Mouse (Mus musculus): ENCODE measurements at regions not wholly inside any gene's neighbourhood (a gene's known extent, or its start where the extent isn't known, plus 50 kb on each side); places are given as distances from the start of the nearest gene placed in this dataset.
A peak's percentile ranks its signal among the peaks of the same experiment; 100 is the strongest.

- DNase-seq = no peak
These were observed 90.1 kb downstream of the Tmem200c start for GRCm38 (mm10) chr17:68916531-68916930.

DNA sequence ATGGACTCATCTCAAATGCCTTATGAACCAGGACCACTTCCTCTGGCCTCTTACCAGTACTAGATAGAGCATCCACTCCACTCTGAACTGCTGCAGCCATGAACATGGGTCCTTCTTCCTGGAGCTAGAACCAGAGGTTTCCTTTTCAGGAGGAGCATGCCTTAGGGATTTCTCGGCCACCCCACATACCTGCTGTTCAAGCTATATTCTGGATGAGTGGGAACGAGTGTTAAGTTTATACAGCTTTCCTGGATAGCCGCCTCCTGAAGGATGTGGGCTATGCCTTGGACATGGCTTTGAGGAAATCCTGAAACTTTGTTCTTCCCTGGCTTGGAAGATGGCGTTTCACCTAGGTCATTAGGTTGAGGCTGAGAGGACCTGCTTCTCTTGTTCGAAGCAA lies 91.8 kb downstream of the Tmem200c start:
- DNase-seq = no peak

GRCm38 (mm10) chr17:68923271-68923670 lies 96.8 kb downstream of the Tmem200c start:
- DNase-seq = no peak

- DNase-seq = peak; percentile 6
These were observed 101.0 kb downstream of the Tmem200c start for GRCm38 (mm10) chr17:68927418-68927817.

GRCm38 (mm10) chr17:68928691-68929090 lies 102.3 kb downstream of the Tmem200c start:
- DNase-seq = no peak

DNA sequence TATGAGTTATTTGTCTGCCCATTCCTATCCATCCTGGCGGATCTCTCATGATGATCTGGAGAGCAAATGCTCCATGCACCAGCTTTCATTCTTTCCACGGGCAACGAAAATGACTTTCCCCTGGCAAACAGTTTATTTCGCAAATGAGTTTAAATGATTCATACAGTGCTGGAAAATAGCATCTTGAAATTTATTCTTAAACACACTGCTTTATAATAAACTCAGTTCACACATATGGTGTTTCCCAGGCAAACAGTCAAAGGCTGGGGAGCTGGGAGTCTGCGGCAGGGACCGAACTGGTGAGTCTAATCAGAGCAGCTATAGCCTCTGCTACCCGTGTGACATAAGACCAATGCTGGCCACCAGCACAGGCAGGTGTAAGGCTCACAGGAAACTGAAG lies 106.8 kb downstream of the Tmem200c start:
- no peak for DNase-seq

DNA sequence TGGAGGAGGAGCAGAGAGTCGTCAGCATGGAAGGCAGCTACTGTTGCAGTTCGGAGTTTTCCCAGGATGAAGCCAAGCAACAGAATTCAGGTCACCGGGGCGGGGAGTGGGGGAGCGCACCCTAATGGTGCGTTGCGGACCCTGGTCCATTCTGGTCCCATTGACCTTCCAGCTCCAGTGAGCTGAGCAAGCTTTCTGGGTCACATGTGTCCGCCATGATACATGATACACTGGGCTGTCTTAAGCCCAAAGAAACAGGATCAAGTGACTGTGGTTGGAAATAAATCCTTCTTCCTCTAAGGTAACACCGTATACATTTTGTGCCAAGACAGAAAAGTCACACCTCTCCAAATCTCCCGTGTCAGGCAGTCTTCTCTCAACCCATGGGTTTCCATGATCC lies 107.6 kb downstream of the Tmem200c start:
- DNase-seq = no peak

DNA sequence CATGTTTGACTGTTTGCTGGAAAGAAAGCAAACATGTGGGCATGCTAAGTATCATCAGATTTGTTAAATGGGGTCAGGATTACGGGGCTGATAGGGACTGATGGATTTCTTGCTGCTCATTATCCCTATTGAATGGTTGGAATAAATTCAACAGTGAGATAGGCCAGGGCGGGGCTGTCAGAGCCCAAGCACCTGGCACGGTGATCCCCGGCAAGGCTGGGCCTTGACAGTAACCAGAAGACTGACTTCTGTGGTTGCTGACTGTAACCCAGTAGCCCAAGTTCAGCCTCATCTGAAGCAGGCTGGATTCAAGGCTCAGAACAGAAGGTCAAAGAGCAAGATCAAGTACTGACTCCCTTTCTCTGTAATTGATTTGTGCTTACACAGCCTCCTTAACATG lies 109.6 kb downstream of the Tmem200c start:
- no peak for DNase-seq

- DNase-seq = no peak
These were observed 119.2 kb upstream of the Epb41l3 start for GRCm38 (mm10) chr17:68956275-68956674.

- no peak for DNase-seq
These were observed 114.3 kb upstream of the Epb41l3 start for GRCm38 (mm10) chr17:68961160-68961559.

DNA sequence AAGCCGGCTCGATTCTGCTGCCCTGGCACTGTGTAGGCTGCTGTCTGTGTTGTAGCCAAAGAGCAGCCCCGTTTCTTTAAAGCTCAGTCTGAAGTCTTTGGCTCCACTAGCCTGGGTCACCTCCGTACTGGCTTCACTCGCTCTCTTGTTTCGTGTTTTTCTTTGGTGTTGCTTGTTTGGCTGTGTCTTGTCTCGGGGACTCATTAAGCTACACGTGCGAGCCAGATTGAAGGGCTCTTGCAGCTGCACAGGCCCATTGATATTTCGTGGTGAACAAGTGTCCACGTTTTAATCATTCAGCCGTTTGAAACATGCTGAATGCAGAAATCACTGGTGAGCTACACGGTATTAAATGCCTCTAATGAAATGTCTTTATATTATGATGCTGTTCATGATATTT lies 99.9 kb upstream of the Epb41l3 start:
- peak; percentile 0 for DNase-seq

DNA sequence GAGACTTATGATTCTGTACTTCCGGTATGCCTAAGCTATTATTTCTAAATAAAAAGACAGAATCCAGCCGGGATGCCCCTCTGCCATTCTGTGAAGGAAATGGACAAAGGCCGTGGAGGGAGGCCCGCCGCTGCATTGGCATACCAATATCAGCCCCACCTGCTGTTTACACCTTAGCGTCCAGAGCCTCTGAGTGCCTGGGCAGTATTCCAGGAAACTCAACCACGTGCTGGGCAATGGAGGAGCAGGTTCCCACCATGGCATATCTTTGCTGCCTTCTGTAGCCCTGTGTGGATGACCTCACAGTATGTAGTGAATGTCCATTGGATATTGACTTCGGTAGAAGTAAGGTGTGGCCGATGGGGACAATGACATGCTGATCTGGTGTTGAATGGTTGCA lies 97.3 kb upstream of the Epb41l3 start:
- no peak for DNase-seq

DNA sequence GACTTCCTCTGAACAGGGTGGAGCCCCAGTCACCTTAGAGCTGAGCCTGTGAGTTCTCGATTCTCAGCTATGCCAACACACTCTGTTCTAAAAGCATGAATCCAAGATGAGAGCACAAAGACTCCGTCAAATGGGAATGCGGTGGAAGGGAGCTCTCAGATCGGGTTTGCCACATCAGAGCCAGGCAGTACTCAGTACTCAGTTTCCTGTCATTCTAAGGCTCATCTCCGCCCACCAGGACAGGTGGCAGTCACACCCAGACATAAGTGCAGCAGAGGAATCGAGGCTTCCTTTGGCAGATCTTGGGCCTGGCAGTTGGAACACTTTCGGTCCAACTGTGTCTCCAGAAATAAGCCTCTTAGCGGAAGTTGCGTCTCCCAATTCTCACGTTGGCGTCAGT lies 94.4 kb upstream of the Epb41l3 start:
- no peak for DNase-seq

DNA sequence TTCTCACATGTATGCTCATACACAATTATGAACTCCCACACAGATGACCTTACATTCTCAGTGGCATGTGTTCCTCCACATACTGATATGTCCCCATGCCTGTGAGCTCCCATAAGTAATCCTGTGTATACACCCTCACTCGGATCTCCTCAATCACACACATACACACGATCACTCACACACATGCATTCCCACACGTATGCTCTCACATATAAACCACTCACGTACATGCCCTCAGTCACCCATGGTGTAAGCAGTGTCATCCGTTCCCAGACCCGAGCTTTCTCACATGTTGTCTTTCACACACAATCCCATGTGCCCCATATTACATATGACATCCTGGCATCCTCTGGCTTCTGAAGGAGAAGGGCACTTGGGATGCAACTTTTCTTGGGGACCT lies 93.4 kb upstream of the Epb41l3 start:
- no peak for DNase-seq

- DNase-seq = no peak
These were observed 75.6 kb upstream of the Epb41l3 start for GRCm38 (mm10) chr17:68999913-69000312.

DNA sequence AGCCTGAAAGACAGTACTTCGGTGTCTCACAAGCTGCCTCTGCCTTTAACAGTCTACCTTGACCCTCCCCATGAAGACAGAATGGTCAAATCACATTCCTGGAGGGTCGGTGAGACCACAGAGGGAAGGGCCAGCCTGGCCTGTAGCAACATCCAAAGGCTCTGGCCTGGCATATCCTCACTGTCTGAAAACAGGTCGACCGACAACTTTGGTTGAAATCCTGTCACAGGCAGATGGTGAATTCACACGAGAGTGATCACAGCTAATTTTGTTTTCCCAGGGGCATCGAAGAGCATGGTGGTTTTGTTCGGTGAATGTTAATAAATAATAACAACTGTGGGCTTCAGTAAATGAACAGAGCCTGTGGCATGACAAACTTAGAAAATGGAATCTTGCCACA lies 71.4 kb upstream of the Epb41l3 start:
- no peak for DNase-seq

DNA sequence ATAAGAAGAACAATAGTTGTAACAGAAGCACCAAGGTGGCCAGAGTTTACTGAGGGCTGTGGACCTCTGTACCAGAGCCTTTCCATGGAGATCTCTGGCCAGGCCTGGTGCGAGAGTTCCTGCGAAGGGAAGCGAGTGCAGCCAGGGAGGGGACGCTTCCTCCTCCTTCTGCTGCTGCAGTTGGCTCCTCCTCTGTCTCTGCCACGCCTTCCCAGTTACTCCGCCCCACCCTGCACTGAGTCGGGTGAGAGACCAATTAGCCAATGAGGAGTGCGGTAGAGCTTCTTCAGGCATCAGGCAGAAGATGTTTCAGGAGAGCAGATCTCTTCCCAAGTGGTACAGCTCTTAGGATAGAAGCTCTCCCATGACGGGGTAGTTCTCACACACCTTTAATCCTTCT lies 69.2 kb upstream of the Epb41l3 start:
- DNase-seq = peak; percentile 21
